Mouse (Mus musculus) midbrain, embryonic 12.5 days (tissue): ENCODE measurements around the gene Anxa5. TPM values are rescaled to one million over a fixed set of nuclear protein-coding genes. Genes with fewer than 3 reads are reported as not detected.

Source experiments
- ATAC-seq: fragments of 200-750 bp; cut with Nextera tagmentation; 2 replicates; pipeline ENCODE4 v1.8.0; 2017; ENCODE audit warnings: low read depth, moderate TSS enrichment, moderate library complexity; ENCODE audit not compliant: low FRiP score
- H3K27ac ChIP-seq: fragments of 300-500 bp; sonication (generic); replicated peaks from 2 replicates; pipeline ENCODE4 v1.5.1; 2016; ENCODE audit warnings: mild to moderate bottlenecking
- H3K27me3 ChIP-seq: fragments of 300-500 bp; sonication (generic); 2 replicates; pipeline ENCODE4 v1.6.1; 2016; ENCODE audit warnings: mild to moderate bottlenecking
- H3K36me3 ChIP-seq: fragments of 300-500 bp; sonication (generic); 2 replicates; pipeline ENCODE4 v1.6.1; 2016
- H3K4me1 ChIP-seq: fragments of 300-500 bp; sonication (generic); 2 replicates; pipeline ENCODE4 v1.6.1; 2016
- H3K4me2 ChIP-seq: fragments of 300-500 bp; sonication (generic); replicated peaks from 2 replicates; pipeline ENCODE4 v1.6.1; 2016; ENCODE audit warnings: mild to moderate bottlenecking, moderate library complexity
- H3K4me3 ChIP-seq: fragments of 300-500 bp; sonication (generic); 2 replicates; pipeline ENCODE4 v1.5.1; 2016; ENCODE audit warnings: mild to moderate bottlenecking
- H3K9ac ChIP-seq: fragments of 300-500 bp; sonication (generic); replicated peaks from 2 replicates; pipeline ENCODE4 v1.6.1; 2016; ENCODE audit warnings: mild to moderate bottlenecking, moderate library complexity
- H3K9me3 ChIP-seq: fragments of 300-500 bp; sonication (generic); 2 replicates; pipeline ENCODE4 v1.6.1; 2016; ENCODE audit warnings: mild to moderate bottlenecking
- WGBS: fragments of 180-500 bp; shearing (Covaris S2); methylation state at CpG from one replicate; pipeline ENCODE4 v1.1.7; 2016; 5-methylcytosine and 5-hydroxymethylcytosine counted together
- polyA plus RNA-seq: library from polyadenylated mRNA; unstranded; fragments of >200 nt; fragmentation: Nextera tagmentation; extraction: Ambion mirVana; gene quantifications from 2 replicates; pipeline ENCODE4 v1.2.1, GENCODE M21; 2016

Anxa5 gene
- polyA plus RNA-seq, 1 experiment from 2014 or later, result 90.1 TPM

DNA sequence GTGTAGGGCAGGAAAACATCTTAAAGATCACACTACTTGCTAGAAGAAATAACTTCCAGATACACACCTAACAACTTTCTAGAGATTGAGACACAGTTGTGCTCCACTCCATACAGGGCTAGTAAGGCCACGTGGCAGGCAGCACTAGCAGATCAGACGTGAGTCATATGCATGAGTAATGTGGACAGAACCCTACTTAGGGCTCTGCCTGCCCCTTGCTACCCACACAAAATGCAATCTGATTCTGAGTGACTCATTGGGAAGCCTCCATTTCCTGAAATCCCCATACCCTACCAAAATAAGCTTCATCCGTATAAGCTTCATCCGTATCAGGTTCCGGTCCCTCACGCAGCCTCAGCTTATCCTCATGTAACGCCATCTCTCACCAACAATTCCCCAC, 8.1 kb downstream of the Anxa5 start:
- no peak for ATAC-seq
- H3K36me3 ChIP-seq, result no peaks in the 10 kb centered on the region
- H3K9me3 ChIP-seq, result no peaks in the 10 kb centered on the region
- no peak overlapping the region for H3K4me2 ChIP-seq
- no peak overlapping the region for H3K9ac ChIP-seq
- H3K4me3 ChIP-seq, result no peak overlapping the region
- no peak overlapping the region for H3K27ac ChIP-seq
- no peaks in the 10 kb centered on the region for H3K27me3 ChIP-seq
- 92% methylated on average over 7 of the region's 7 CpGs for WGBS
- H3K4me1 ChIP-seq, result no peaks in the 10 kb centered on the region

DNA sequence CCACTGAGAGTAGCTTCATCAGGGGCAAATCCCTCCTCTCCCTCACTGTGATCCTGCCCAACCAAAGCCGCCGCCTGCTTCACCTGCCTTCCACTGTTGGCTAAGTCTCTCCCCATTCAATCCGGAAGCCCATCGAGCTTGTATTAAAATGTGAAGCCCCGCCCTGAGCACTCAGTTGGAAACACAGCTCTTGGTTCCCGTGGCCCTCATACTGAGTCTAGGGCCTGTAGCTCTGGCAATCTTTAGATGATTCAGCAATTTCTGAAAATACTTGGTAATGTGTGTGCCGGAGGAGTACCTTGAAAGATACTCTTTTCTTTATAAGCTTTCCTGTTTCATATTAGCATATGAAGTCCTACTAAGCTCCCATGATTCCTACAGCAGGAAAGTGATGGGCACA, 10.2 kb downstream of the Anxa5 start:
- Histone ChIP-seq H3K4me1 (no peaks in the 10 kb centered on the region), H3K27me3 (no peaks in the 10 kb centered on the region), H3K4me2 (no peak overlapping the region), H3K9me3 (no peaks in the 10 kb centered on the region), H3K36me3 (no peaks in the 10 kb centered on the region), H3K4me3 (no peak overlapping the region), H3K9ac (no peak overlapping the region), H3K27ac (no peak overlapping the region)
- 62% methylated on average over 7 of the region's 7 CpGs for WGBS
- ATAC-seq, result no peak

DNA sequence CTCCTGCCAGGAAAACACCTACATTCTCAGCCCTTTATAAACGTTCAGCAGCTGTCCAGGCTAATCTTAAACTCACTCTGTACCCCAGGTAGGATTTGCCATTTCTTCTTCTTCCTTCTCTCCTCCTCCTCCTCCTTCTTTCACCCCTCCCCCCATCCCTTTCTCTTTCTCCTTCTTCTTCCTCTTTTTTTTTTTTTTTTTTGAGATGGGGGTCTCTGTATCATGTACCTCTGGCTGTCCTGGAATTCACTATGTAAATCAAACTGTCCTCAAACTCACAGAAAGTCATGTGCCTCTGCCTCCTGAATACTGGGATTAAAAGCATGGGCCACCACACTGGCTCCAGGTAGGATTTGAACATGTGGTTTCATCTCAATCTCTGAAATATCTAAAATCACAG, 13.3 kb downstream of the Anxa5 start:
- Histone ChIP-seq H3K9ac (no peak overlapping the region), H3K27me3 (no peaks in the 10 kb centered on the region), H3K4me1 (no peaks in the 10 kb centered on the region), H3K9me3 (no peaks in the 10 kb centered on the region), H3K4me2 (no peak overlapping the region), H3K4me3 (no peak overlapping the region), H3K27ac (no peak overlapping the region), H3K36me3 (no peaks in the 10 kb centered on the region)
- no peak for ATAC-seq
- whole genome bisulfite sequencing, result 53% methylated on average over 1 of the region's 1 CpGs

DNA sequence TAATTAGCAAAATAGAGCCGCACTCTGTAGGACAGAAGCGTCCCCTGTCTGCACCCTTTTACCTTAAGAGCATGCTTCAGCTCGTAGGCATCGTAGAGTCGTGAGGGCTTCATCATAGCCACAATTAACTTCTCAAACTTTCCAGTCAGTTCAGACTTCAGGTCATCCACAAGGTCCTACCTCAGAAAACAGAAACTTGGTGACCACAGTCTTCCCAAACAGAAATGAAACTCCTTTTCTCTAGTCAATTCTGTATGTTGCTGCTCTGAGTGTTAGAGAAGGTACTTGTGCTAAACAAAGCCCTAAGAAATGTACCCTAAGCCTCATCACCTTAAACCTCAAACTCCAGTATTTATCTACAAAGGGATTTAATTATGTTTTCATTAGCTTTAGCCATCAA, 13.9 kb downstream of the Anxa5 start:
- Histone ChIP-seq H3K36me3 (no peaks in the 10 kb centered on the region), H3K9ac (no peak overlapping the region), H3K4me1 (no peaks in the 10 kb centered on the region), H3K27me3 (no peaks in the 10 kb centered on the region), H3K9me3 (no peaks in the 10 kb centered on the region), H3K27ac (no peak overlapping the region), H3K4me2 (no peak overlapping the region), H3K4me3 (no peak overlapping the region)
- ATAC-seq, result no peak
- WGBS, result 85% methylated on average over 5 of the region's 5 CpGs

DNA sequence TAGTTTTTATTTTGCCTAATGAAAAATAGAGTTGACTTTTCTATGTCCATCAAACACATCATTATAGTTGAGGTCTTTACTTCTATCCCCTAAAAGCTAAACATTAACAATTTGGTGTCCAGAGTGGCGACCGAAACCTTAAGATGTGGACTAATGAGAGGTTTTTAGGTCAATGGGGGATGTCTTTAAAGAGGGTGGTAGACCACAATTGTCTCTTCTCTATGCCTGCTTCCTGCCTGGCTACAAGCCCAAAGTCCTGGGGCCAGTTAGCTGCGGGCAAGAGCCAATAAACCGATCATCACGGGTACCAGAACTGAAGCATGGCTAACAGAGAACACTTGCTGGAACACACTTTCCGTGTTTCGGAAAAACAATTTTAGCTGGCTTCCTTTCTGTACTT, 15.0 kb downstream of the Anxa5 start:
- Histone ChIP-seq H3K4me2 (no peak overlapping the region), H3K4me1 (no peaks in the 10 kb centered on the region), H3K27ac (no peak overlapping the region), H3K27me3 (no peaks in the 10 kb centered on the region), H3K9ac (no peak overlapping the region), H3K36me3 (no peaks in the 10 kb centered on the region), H3K4me3 (no peak overlapping the region), H3K9me3 (no peaks in the 10 kb centered on the region)
- no peak for ATAC-seq
- 92% methylated on average over 7 of the region's 7 CpGs for WGBS

DNA sequence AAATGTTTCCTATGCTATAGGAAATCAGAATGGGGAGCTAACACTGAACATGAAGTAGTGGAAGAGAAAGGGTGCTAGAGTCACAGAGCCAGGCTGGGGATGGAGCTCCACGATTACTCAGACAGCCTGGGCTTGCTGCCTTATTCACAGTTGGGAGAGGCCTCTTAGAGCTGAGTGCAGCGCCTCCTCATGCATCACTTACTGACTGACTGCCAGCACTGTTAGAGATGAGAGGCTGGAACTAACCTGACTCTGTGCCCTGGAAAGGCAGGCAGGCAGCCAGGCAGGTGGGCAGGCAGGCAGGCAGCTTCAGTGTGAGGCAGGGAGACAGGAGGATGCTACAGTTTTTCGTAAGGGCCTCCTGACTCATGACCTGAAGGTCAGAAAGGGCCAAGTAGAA, 20.1 kb downstream of the Anxa5 start:
- H3K27ac ChIP-seq, result no peak overlapping the region
- H3K4me2 ChIP-seq, result no peak overlapping the region
- ATAC-seq, result no peak
- no peak overlapping the region for H3K9ac ChIP-seq
- no peaks in the 10 kb centered on the region for H3K36me3 ChIP-seq
- WGBS, result 73% methylated on average over 3 of the region's 3 CpGs
- H3K9me3 ChIP-seq, result no peaks in the 10 kb centered on the region
- H3K4me1 ChIP-seq, result no peaks in the 10 kb centered on the region
- H3K27me3 ChIP-seq, result no peaks in the 10 kb centered on the region
- H3K4me3 ChIP-seq, result no peak overlapping the region

DNA sequence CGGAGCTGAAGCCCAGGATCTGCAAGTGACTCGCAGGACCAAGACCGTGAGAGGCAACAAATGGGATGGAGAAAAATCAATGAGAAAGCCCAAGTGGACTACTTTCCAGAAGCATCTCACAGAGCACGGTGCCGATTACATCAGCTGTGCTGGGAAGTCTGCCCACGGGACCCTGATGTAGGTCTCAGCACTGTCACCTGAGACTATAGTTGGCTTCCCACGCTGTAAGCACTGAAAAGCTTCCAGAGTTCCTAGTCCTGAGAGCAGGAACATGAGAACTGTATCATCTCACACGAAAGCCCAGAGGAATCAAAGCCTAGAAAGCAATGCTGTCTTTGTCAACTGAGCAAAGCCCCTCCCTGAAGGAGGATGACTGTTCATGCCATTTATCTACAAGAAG, 20.6 kb downstream of the Anxa5 start:
- H3K9ac ChIP-seq, result no peak overlapping the region
- no peak overlapping the region for H3K4me2 ChIP-seq
- no peaks in the 10 kb centered on the region for H3K9me3 ChIP-seq
- ATAC-seq, result no peak
- no peaks in the 10 kb centered on the region for H3K4me1 ChIP-seq
- WGBS, result 91% methylated on average over 8 of the region's 8 CpGs
- H3K4me3 ChIP-seq, result no peak overlapping the region
- no peaks in the 10 kb centered on the region for H3K27me3 ChIP-seq
- no peak overlapping the region for H3K27ac ChIP-seq
- no peaks in the 10 kb centered on the region for H3K36me3 ChIP-seq

DNA sequence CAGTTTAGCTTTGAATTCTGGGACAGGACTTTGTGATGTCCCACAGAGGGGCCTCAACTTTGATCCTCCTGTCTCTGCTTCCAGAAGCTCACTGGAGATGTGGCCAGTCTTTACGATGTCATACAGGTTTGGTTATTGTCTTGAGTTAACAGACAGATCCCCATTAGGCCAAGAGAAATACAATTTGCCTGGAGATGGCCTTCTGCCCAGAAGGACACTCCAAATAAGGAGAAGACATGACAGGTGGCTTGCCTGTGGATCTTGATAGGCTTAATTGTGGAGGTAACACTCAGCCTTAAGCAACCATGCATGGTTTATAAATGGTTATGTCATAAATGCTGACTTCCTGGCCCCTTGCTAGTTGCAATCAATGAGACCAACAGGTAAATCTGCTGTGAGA, 23.2 kb downstream of the Anxa5 start:
- Histone ChIP-seq H3K9me3 (no peaks in the 10 kb centered on the region), H3K27me3 (no peaks in the 10 kb centered on the region), H3K9ac (no peak overlapping the region), H3K4me2 (no peak overlapping the region), H3K27ac (no peak overlapping the region), H3K4me3 (no peak overlapping the region), H3K4me1 (no peaks in the 10 kb centered on the region), H3K36me3 (no peaks in the 10 kb centered on the region)
- no peak for ATAC-seq
- WGBS, result 95% methylated on average over 1 of the region's 1 CpGs

DNA sequence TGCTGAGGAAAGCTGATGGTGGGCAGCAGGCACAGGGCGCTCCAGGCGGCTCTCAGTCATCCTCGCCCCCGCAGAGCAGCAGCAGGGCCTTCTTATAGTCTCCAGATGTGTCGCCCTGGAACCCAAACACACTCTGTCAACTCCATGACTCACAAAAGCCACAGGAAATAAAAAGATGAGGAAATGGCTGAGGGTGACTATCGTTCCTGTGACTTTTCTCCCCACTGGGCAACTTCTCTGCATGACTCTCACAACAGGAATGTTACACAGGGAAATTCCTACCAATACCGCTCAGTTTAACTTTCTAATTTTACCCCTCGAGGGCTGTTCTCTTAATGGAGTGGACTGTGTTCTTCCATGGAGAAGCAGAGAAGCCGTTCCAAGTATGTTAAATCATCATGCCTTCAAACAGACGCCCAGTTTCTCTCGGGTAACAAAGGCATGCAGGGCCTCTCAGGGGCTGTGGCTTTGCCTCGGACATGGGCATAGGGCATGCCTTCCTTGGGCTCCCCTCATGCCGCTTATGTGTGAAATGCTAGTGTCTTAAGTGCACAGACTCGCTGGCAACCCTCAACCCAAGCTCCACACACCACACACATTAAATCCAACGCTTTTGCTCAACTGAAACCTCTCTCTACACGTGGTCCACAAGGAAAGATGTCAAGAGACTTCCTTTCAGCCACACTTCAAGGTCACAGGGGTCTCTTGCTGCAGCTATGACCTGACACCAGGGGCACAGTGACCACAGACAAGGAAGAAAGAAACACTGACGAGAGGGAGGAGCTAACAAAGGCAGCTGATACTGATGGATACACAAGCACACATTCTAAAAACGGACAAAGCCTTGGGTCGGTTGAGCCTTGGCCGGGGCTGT, 26.2 kb downstream of the Anxa5 start:
- no peak for ATAC-seq
- Histone ChIP-seq H3K4me2 (no peak overlapping the region), H3K4me1 (no peaks in the 10 kb centered on the region), H3K27ac (no peak overlapping the region), H3K27me3 (no peaks in the 10 kb centered on the region), H3K9ac (no peak overlapping the region), H3K36me3 (no peaks in the 10 kb centered on the region), H3K4me3 (no peak overlapping the region), H3K9me3 (no peaks in the 10 kb centered on the region)
- WGBS, result 49% methylated on average over 20 of the region's 20 CpGs

DNA sequence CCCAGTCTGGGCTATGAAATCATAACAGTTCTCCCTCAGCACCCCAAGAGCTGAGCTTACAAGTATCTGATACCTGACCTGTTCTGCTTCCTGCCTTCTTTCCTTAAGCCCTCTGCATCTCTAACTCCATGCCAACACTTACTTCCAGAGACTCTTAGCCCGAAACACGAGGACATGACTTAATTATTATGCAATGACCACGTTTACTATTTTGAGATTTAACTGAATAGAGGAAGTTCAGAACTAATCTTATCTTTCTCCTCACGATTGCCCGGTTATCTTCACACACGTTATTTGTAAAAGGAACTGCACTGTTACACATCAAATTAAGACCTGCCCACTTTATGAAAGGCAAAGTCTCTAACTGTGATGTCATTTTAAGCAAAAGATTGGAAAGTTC, 28.8 kb downstream of the Anxa5 start:
- Histone ChIP-seq H3K4me2 (no peak overlapping the region), H3K9ac (no peak overlapping the region), H3K9me3 (no peaks in the 10 kb centered on the region), H3K36me3 (no peaks in the 10 kb centered on the region), H3K4me3 (no peak overlapping the region), H3K4me1 (no peaks in the 10 kb centered on the region), H3K27ac (no peak overlapping the region), H3K27me3 (no peaks in the 10 kb centered on the region)
- no peak for ATAC-seq
- 82% methylated on average over 6 of the region's 6 CpGs for whole genome bisulfite sequencing

DNA sequence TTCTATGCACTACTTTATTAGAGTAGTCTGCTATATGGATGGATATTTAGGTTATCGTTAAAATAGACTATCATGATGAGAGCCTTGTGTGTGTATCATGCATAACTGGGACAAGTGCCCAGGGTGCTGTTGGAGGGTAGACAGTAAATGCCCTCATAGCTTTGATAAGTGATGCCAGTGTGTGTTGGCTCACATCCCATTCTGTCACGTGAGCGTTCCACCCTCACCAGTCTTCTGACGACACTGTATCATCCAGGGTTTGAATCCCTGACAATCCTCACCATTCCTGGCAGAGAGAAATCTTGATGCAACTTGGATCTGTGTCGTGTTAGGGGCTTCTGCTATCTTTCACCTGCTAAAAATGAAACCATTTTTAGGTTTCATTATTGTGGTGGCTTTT, 29.2 kb downstream of the Anxa5 start:
- no peaks in the 10 kb centered on the region for H3K36me3 ChIP-seq
- ATAC-seq, result no peak
- no peaks in the 10 kb centered on the region for H3K27me3 ChIP-seq
- H3K4me2 ChIP-seq, result no peak overlapping the region
- no peak overlapping the region for H3K4me3 ChIP-seq
- H3K27ac ChIP-seq, result no peak overlapping the region
- 86% methylated on average over 5 of the region's 5 CpGs for WGBS
- H3K9me3 ChIP-seq, result no peaks in the 10 kb centered on the region
- H3K4me1 ChIP-seq, result no peaks in the 10 kb centered on the region
- H3K9ac ChIP-seq, result no peak overlapping the region

DNA sequence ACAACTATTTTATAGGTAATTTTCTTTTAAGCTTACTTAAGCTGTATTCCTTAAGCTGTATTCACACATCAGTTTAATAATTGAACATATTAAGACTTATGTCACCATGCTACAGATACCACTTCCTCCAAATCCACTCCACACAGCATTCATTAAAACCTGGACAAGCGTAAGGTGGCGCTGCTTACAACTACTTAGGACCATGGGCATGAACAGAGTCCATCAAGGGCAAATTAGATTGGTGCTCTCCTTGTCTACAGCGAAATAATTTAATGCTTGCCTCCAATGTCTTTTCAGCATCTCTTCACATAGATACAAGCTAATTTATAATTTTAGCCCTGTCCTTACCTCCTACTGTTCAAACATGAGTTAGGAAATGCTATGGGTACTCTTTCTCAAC, 29.7 kb downstream of the Anxa5 start:
- Histone ChIP-seq H3K9me3 (no peaks in the 10 kb centered on the region), H3K4me2 (no peak overlapping the region), H3K4me1 (no peaks in the 10 kb centered on the region), H3K9ac (no peak overlapping the region), H3K4me3 (no peak overlapping the region), H3K27me3 (no peaks in the 10 kb centered on the region), H3K27ac (no peak overlapping the region), H3K36me3 (no peaks in the 10 kb centered on the region)
- ATAC-seq, result no peak
- WGBS, result 89% methylated on average over 3 of the region's 3 CpGs

DNA sequence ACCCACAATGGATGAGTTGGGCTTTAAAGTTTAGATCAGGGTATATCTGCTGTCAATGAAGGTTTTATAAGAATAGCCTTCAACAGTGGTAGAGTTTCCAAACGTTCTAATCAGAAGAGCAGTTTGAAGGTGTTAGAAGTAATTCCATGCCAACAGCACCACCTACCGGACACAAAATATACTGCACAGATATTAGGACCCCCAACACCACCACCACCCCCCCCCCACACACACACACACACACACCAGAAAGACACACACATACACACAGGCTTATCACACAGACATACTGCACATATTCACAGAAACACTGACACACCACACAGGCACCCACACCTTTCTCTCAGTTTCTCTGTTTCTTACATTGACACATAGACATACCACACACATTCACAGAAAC, 33.3 kb downstream of the Anxa5 start:
- H3K4me2 ChIP-seq, result no peak overlapping the region
- 0% methylated on average over 2 of the region's 2 CpGs for WGBS
- no peak overlapping the region for H3K27ac ChIP-seq
- no peaks in the 10 kb centered on the region for H3K9me3 ChIP-seq
- no peaks in the 10 kb centered on the region for H3K36me3 ChIP-seq
- H3K9ac ChIP-seq, result no peak overlapping the region
- peak; percentile 61; the same call in 1 of the 2 replicates for ATAC-seq
- H3K4me1 ChIP-seq, result no peaks in the 10 kb centered on the region
- H3K27me3 ChIP-seq, result no peaks in the 10 kb centered on the region
- no peak overlapping the region for H3K4me3 ChIP-seq
